Mouse (Mus musculus) urinary bladder, adult 18-20 months (tissue): ENCODE data around the gene Ephb4.

ENCODE experiments used
- DNase-seq, 2 experiments: peaks; one replicate each; pipeline ENCODE4 v3.0.0; 2022; ENCODE audit warnings: low spot score in 2 of 2, mixed read lengths in 2 of 2

Gene Ephb4

DNA sequence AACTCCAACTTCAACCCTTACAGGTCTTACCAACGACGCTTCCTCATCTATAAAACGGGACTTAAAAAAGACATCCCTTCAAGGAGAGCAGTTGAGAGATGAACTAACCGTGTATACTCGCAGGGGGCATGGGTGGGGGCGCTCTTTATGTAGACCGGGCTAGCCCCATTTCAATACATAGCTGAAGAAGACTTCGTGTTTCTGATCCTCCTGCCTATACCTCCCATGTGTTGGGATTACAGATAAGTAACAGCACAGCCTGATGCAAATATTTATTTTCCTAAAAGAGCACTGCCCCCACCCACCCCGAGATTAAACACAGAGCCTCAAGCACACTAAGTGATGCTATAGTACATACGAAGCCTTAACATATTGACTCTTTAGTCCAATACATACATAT is 15.6 kb upstream of the Ephb4 start:
- no peak for DNase-seq

DNA sequence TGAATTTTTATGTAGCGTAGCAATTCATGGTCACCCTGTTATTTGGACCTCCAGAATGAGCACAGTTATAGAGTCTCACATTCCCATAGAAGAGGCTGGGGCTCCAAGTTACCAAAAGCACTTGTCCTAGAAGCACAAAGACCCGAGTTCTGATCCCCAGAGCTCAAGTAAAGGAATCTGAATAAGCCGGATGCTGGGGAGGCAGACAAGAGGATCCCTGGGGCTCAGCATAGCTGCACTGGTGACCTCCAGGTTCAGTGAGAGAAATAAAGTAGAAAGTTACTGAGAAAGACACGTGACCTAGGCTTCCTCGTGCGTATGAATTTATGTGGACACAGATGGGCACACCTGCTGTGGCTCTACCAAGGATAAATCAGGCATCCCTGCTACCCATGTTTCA is 14.8 kb upstream of the Ephb4 start:
- DNase-seq = no peak

- no peak for DNase-seq
Measured at GRCm38 (mm10) chr5:137337190-137337589, 12.7 kb upstream of the Ephb4 start.

DNA sequence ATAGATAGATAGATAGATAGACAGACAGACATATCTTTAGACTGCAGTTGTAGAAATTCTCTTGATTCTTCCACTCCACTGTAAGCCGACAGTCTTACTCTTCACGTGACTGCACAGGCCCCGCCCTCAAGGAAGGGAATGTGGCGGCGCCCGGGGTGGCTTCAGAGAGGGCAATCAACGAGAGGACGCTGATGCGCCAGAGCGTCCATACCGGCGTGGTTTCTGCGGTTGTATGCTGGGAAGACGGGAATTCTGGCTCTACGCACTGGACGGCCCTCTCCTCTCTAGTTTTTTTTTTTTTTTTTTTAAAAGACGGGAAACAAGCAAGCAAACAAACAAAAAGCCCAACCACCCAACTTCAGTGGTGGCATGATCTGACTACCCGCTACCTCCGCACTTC is 11.7 kb upstream of the Ephb4 start:
- DNase-seq = peak; percentile 73 to 89

- DNase-seq = peak in 1 of 2 experiments; percentile 37
Measured at GRCm38 (mm10) chr5:137338663-137339289, 11.1 kb upstream of the Ephb4 start.

GRCm38 (mm10) chr5:137339290-137339979 is 10.5 kb upstream of the Ephb4 start:
- no peak for DNase-seq

GRCm38 (mm10) chr5:137340222-137340621 is 9.7 kb upstream of the Ephb4 start:
- no peak for DNase-seq

DNA sequence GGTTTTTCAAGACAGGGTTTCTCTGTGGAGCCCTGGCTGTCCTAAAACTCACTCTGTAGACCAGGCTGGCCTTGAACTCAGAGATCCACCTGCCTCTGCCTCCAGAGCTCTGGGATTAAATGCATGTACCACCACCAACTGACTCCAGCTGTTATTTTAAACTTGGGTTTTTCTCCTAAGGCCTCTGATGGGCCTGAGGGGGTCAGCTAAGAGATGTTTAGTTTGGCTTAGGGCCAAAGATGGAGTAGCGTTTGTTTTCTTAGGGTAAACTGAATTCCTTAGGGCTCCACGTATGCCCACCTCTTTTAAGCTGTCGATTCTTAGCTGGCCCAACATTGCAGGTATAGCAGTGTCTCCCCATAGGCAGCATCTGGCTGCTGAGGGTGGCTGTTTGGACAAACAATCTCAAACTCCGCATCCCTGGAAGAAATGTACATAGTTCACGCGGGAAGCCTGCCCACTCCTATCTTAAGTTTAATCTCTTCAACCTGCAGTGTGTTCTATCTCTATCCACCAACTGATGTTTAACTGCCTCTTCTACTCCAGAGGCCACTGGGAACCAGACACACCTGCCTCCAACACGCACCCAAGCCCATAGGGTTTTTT is 7.4 kb upstream of the Ephb4 start:
- DNase-seq = no peak

- DNase-seq = no peak
Measured at GRCm38 (mm10) chr5:137343412-137343811, 6.5 kb upstream of the Ephb4 start.

- no peak for DNase-seq
Measured at GRCm38 (mm10) chr5:137343869-137344268, 6.0 kb upstream of the Ephb4 start.

- DNase-seq = no peak
Measured at GRCm38 (mm10) chr5:137345821-137346220, 4.1 kb upstream of the Ephb4 start.

DNA sequence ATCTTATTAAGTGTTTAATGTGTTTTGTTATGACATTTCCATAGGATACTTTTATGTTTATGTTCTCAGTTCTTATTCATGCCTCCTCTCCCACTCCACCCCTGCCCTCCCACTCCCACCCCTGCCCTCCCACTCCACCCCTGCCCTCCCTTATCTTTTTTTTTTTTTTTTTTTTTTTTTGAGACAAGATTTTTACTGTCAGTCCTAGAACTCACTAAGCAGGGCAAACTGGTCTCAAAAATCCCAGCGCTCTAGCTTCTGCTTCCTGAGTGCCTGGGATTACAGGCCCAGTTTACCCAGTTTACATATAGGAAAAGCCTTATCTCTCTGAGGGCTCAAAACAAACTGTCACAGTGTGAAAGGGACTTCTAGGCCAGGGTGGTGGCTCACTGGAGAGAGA is 3.5 kb upstream of the Ephb4 start:
- no peak for DNase-seq

- no peak for DNase-seq
Measured at GRCm38 (mm10) chr5:137346983-137347382, 2.9 kb upstream of the Ephb4 start.

DNA sequence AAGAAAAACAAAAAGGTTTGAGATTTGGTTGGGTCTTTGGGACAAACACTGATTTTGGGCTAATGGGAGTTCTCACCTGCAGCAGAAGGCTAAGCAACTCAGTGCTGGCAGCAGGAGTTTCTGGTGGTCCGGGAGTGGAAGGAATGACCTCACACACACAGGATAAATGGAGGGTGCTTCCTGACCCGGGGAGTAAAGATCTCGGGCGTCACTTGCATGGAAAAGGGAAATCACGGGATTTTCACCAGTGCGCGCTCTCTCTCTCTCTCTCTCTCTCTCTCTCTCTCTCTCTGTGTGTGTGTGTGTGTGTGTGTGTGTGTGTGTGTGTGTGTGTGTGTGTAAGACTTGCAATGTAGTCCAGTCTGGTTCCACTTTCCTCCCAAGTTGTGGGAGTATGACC is 2.1 kb upstream of the Ephb4 start:
- no peak for DNase-seq

DNA sequence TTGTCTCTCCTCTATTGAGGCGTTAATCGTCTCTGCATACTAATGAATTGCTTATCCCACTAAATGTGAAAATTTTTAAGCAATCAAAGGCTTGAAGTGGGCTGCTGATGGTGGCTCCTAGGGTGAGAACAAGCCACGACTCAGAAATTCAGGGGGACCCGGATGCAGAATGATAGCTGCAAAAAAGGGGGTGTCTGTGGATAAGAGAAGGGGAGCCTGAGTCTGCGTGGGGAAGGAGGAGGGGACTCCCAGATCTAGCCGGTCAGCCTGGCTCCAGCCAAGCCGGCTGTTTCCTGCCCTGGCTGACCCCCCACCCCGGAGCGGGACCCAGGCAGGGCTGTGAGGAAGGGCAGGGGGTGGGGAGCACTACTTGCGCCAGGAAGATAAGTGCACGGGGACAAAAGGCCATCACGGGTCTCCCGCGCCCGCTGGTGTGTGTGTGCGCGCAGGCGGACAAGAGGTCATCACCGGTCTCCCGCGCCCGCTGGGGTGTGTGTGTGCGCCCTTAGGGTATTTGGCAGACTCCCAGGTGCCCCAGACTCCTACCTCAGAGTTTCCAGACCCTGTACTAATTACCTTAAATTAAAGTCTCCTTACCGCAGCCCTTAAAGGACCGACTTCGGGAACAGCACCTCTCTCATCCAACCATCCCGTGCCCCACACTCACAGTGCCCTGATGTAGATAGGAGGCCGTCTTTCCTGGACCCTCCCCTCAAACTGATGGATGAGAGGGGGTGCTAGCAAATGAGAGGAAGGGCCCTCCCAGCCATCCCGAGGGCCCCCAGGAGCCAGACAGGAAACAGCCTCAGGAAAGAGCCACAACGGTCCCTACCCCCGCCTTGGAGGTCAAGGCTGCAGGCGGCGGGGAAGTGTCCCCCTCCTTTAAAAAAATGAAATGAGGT is 1.2 kb upstream of the Ephb4 start:
- DNase-seq = no peak

GRCm38 (mm10) chr5:137350205-137351057 is 522 bp downstream of the Ephb4 start:
- DNase-seq = no peak

DNA sequence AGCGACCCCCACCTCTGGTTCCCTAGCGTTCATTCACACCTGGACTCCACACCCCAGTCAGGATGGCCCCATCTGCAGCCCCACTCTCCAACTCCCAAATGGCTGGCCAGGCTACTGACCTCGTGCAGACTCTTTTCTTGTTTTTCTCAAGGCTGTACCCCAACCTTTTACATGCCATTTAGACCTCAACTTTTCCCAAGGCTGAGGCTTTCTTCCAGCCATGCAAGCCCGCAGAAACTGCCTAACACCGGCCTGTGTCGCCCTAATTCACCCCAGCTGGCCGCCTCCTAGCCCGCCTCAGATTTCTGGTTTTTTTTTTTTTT is 1.1 kb downstream of the Ephb4 start:
- no peak for DNase-seq

DNA sequence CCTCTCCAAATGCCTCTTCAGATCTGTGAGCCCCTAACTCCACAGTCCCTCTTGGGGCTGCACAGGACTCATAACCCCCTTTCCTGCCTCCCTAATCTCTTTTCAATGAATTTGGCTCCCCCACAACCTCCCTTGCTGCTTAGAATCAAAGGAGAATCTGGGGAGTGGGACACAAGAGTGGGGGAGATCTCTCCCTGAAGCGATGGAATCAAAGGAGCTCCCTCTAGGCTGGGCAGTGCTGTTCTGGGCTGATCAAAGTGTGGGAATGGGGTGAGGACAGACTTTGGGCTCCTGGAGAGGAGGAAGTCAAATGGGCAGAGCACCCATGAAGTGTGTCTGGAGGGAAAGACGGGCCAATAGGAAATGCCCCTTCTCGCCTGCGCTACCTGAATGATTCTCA is 1.5 kb downstream of the Ephb4 start:
- DNase-seq = no peak

DNA sequence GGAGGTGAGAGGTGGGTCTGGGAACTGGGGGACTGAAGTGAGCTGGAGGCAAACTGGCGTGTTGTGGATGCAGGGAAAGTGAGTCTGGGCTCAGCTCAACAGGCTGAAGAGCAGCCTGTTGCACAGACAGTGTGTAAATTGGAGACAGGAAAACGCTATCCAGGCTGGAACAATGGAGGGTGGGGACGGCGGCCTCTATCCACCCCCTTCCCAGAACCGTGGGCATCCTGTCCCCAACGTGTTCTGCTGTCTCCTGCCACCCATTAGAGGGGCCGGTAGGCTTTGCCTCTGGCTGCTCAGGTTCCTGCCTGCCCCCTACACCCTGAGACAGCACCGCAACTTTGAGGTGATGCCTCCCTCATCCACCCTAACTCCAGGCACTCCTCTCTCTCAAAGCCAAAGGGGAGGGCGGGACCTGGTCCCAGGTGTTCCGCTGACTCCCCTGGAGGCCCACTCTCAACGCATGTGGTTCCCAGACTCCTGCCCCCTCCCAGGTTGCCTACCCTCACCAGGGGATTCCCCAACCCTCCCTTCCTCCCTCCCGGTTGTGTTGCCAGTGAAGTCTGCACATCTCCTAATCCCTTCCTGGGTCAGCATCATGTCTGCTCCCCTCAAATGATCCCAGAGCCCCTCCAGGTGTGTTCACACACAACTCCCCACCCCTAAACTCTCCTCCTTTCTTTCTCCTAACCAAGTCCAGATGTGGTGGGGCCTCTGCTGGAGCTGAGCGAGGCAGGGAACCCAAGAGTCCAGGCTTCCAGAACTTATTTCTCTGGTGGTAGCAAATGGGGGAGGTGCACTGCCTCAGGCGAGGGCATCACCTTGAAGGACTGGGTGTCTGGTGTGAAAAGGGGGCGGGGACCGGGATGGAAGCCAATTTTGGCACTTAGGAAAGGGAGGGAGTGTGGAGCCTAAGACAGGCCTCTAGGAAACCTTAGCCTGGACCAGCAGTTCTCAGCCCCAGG is 2.4 kb downstream of the Ephb4 start:
- DNase-seq = no peak

DNA sequence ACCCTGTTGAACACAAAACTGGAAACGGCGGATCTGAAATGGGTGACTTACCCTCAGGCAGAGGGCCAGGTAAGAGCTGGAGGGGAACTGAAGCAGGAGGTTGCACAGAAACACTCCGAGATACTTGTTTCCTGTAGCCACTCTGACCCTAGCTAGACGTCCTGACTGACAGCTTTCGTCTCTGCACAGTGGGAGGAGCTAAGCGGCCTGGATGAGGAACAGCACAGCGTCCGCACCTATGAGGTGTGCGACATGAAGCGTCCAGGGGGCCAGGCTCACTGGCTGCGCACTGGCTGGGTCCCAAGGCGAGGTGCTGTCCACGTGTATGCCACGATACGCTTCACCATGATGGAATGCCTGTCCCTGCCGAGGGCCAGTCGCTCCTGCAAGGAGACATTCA is 4.2 kb downstream of the Ephb4 start:
- DNase-seq = no peak
